Mouse (Mus musculus) brown adipose tissue, adult 24 weeks (tissue): Measurements from ENCODE around the gene Arhgef5. TPM values are rescaled to one million over a fixed set of nuclear protein-coding genes. Genes with fewer than 3 reads are reported as not detected.

Source experiments
- H3K27ac ChIP-seq: fragments of 200-500 bp; replicated peaks from 2 replicates; pipeline ENCODE4 v1.5.1; 2012; ENCODE audit warnings: low read depth, mild to moderate bottlenecking, low read length
- H3K4me1 ChIP-seq: fragments of 200-500 bp; 2 replicates; pipeline ENCODE4 v1.6.1; 2012; ENCODE audit warnings: low read length, mixed read lengths; ENCODE audit not compliant: control insufficient read depth, insufficient read depth, insufficient read length
- H3K4me3 ChIP-seq: fragments of 200-500 bp; 2 replicates; pipeline ENCODE4 v1.5.1; 2012; ENCODE audit warnings: low read depth, mild to moderate bottlenecking, low read length, moderate library complexity; ENCODE audit not compliant: insufficient read depth
- polyA plus RNA-seq: library from polyadenylated mRNA; stranded (reverse); fragments of >200 nt; gene quantifications from 2 replicates; pipeline ENCODE4 v1.2.4, GENCODE M21; 2012; ENCODE audit not compliant: missing spikeins, insufficient read depth, insufficient read length

Gene Arhgef5
- polyA plus RNA-seq, 1 experiment: 1.1 TPM

GRCm38 (mm10) chr6:43295908-43296307 lies 30.5 kb downstream of the Arhgef5 start:
- no peak overlapping the region for H3K4me3 ChIP-seq

GRCm38 (mm10) chr6:43296798-43297507 lies 31.6 kb downstream of the Arhgef5 start:
- no peaks in the 10 kb centered on the region for H3K4me1 ChIP-seq
- H3K4me3 ChIP-seq: no peak overlapping the region
- H3K27ac ChIP-seq: no peak overlapping the region

More at GRCm38 (mm10) chr6:43295908-43296307, 30.5 kb downstream of the Arhgef5 start:
- Histone ChIP-seq H3K4me1 (no peaks in the 10 kb centered on the region), H3K27ac (no peak overlapping the region)

- no peak overlapping the region for H3K27ac ChIP-seq
- H3K4me1 ChIP-seq: no peaks in the 10 kb centered on the region
- H3K4me3 ChIP-seq: no peak overlapping the region
Observed at GRCm38 (mm10) chr6:43297508-43297850, 32.1 kb downstream of the Arhgef5 start.

- Histone ChIP-seq H3K27ac (no peak within 1 kb of the TSS), H3K4me1 (no peaks in the 10 kb centered on the region), H3K4me3 (no peak within 1 kb of the TSS)
Observed at GRCm38 (mm10) chr6:43309454-43309853, 44.1 kb downstream of the Arhgef5 start, which contains the start of gene Nobox. TSS of gene Nobox (minus strand) at chr6:43309554.

DNA sequence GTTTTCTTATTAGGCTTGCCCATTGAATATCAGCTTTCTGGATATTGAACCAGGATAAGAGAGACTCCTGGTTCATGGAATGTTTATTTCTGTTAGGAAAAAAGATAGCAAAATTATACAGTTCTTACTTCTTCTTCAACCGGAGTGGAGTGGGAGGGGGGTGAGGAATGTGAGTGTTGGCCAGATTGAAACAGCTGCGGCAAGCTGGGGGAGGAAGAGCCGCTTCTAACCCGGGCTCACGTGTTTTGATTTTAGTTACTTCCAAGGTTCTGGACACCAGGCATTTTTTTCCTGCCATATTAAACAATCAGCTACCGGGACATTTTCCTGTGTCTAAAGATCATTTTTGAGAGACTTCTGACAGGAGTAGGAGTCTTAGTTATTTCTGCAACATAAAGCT lies 44.7 kb downstream of the Arhgef5 start:
- H3K27ac ChIP-seq: no peak overlapping the region
- H3K4me3 ChIP-seq: no peak overlapping the region
- no peaks in the 10 kb centered on the region for H3K4me1 ChIP-seq

- no peak overlapping the region for H3K27ac ChIP-seq
- no peak overlapping the region for H3K4me3 ChIP-seq
- no peaks in the 10 kb centered on the region for H3K4me1 ChIP-seq
Observed at GRCm38 (mm10) chr6:43312546-43312945, 47.2 kb downstream of the Arhgef5 start.

DNA sequence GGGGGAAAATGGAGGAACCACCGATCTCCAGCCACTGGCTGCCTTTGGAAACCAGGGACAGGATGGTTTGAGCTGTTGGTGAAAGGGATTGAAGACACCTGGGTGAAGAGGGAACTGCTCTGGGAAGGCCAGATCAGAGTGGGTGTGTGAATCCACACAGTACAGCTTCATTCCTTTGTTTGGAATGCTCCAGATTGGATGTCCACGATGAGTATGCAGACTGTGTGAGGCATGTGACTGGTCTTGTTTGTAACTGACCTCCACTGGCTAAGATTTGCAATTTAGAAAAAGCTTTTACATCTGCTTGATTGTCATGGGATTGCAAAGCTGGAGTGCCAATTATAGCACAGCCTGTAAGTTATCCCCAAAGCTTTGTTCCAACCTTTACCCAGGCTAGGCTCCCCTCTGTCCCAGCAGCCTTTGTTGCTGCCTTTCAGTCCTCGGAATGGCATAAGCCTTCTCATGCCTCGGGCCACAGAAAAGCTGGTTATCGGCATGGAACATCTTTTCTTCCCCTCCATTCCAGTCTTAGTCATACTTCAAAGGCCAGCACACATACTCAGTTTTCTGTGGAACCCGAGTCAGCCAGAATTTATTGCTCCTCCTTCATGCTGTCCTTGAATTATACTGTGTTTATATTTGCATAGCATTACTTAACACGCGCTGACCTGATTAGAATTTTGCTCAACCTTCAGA lies 47.7 kb downstream of the Arhgef5 start:
- no peak overlapping the region for H3K4me3 ChIP-seq
- no peak overlapping the region for H3K27ac ChIP-seq
- no peaks in the 10 kb centered on the region for H3K4me1 ChIP-seq

DNA sequence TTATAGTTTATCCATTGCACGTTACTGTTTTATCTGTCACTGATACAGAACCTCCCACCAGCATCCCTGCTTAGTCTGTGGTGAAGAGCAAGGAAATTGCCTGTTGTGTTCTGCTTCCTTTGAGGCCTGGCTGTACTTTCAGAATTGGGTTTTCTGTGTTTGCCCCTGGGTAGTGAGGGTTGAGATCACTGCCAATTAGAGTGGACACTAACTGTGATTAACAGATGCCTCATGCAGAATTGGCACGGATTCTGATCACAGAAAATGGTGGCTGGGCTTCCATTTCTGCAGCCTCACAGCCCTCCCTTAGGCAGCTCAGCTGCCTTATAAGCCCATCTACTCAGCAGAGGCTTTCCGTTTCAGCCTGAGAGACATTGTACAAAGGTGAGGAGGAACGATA lies 68.1 kb downstream of the Arhgef5 start:
- Histone ChIP-seq H3K27ac (no peak overlapping the region), H3K4me3 (no peak overlapping the region), H3K4me1 (no peaks in the 10 kb centered on the region)

GRCm38 (mm10) chr6:43335619-43336234 lies 70.3 kb downstream of the Arhgef5 start:
- H3K4me1 ChIP-seq: no peaks in the 10 kb centered on the region
- H3K27ac ChIP-seq: no peak overlapping the region
- H3K4me3 ChIP-seq: no peak overlapping the region

- Histone ChIP-seq H3K4me1 (no peaks in the 10 kb centered on the region), H3K27ac (no peak overlapping the region)
Observed at GRCm38 (mm10) chr6:43337491-43337961, 72.1 kb downstream of the Arhgef5 start.

GRCm38 (mm10) chr6:43338804-43339203 lies 73.4 kb downstream of the Arhgef5 start:
- H3K4me3 ChIP-seq: no peak overlapping the region
- no peak overlapping the region for H3K27ac ChIP-seq
- H3K4me1 ChIP-seq: no peaks in the 10 kb centered on the region

More at GRCm38 (mm10) chr6:43337491-43337961, 72.1 kb downstream of the Arhgef5 start:
- no peak overlapping the region for H3K4me3 ChIP-seq

Other genes with a start within 250 kb of the Arhgef5 start
- gene Olfr441, start 159.2 kb upstream of the Arhgef5 start, polyA plus RNA-seq: not detected in 2 replicates
- gene Olfr237-ps1, start 119.0 kb upstream of the Arhgef5 start, polyA plus RNA-seq: not detected in 2 replicates
- not detected in 2 replicates for gene Olfr437, start 102.3 kb upstream of the Arhgef5 start, polyA plus RNA-seq
- not detected in 2 replicates for gene Olfr13, start 93.4 kb upstream of the Arhgef5 start, polyA plus RNA-seq
- not detected in 2 replicates for gene Olfr435, start 68.4 kb upstream of the Arhgef5 start, polyA plus RNA-seq
- gene Olfr434, start 52.6 kb upstream of the Arhgef5 start, polyA plus RNA-seq: not detected in 2 replicates
- not detected in 2 replicates for gene Olfr47, start 34.1 kb upstream of the Arhgef5 start, polyA plus RNA-seq
- gene Nobox, start 44.0 kb downstream of the Arhgef5 start, polyA plus RNA-seq: not detected in 2 replicates